Mouse (Mus musculus) embryonic facial prominence, embryonic 11.5 days (tissue): Measurements from ENCODE around the gene Eef1a1. TPM values are rescaled to one million over a fixed set of nuclear protein-coding genes. Genes with fewer than 3 reads are reported as not detected.

Experiments used
- ATAC-seq: fragments of 200-750 bp; cut with Nextera tagmentation; replicated peaks from 2 replicates; pipeline ENCODE4 v1.8.0; 2017; ENCODE audit warnings: low read depth; ENCODE audit not compliant: insufficient number of reproducible peaks, low FRiP score, low TSS enrichment
- DNase-seq: peaks from one replicate; pipeline ENCODE4 v3.0.0-alpha.2; 2015; ENCODE audit warnings: low spot score
- H3K27ac ChIP-seq: fragments of 300-500 bp; sonication (generic); replicated peaks from 2 replicates; pipeline ENCODE4 v1.5.1; 2014; ENCODE audit warnings: mild to moderate bottlenecking, low read depth, low read length, control low read depth
- H3K27me3 ChIP-seq: fragments of 300-500 bp; sonication (generic); 2 replicates; pipeline ENCODE4 v1.6.1; 2014; ENCODE audit warnings: mild to moderate bottlenecking, low read length, moderate library complexity, mixed read lengths; ENCODE audit not compliant: control insufficient read depth, insufficient read depth
- H3K36me3 ChIP-seq: fragments of 300-500 bp; sonication (generic); replicated peaks from 2 replicates; pipeline ENCODE4 v1.6.1; 2014; ENCODE audit warnings: low read depth, mild to moderate bottlenecking, low read length, moderate library complexity, mixed read lengths; ENCODE audit not compliant: control insufficient read depth, insufficient read depth
- H3K4me1 ChIP-seq: fragments of 300-500 bp; sonication (generic); 2 replicates; pipeline ENCODE4 v1.6.1; 2014; ENCODE audit warnings: low read length, mixed read lengths; ENCODE audit not compliant: control insufficient read depth, insufficient read depth
- H3K4me2 ChIP-seq: fragments of 300-500 bp; sonication (generic); 2 replicates; pipeline ENCODE4 v1.6.1; 2014; ENCODE audit warnings: low read depth, mild to moderate bottlenecking, control low read depth, low read length, moderate library complexity
- H3K4me3 ChIP-seq: fragments of 300-500 bp; sonication (generic); 2 replicates; pipeline ENCODE4 v1.5.1; 2014; ENCODE audit warnings: low read depth, low read length, control low read depth
- H3K9ac ChIP-seq: fragments of 300-500 bp; sonication (generic); replicated peaks from 2 replicates; pipeline ENCODE4 v1.6.1; 2014; ENCODE audit warnings: mild to moderate bottlenecking, control low read depth, low read length
- H3K9me3 ChIP-seq: fragments of 300-500 bp; sonication (generic); replicated peaks from 2 replicates; pipeline ENCODE4 v1.6.1; 2016; ENCODE audit warnings: mild to moderate bottlenecking, low read length, inconsistent platforms, mixed read lengths; ENCODE audit not compliant: control insufficient read depth
- WGBS: fragments of 180-500 bp; shearing (Covaris S2); extraction: QIAGEN DNeasy Blood & Tissue Kit; methylation state at CpG from one replicate; pipeline ENCODE4 v1.1.7; 2014; 5-methylcytosine and 5-hydroxymethylcytosine counted together
- polyA plus RNA-seq: library from polyadenylated mRNA; unstranded; fragments of >200 nt; fragmentation: Nextera tagmentation; extraction: Ambion mirVana; gene quantifications from 2 replicates; pipeline ENCODE4 v1.2.1, GENCODE M21; 2014

Gene Eef1a1
- polyA plus RNA-seq, 1 experiment from 2014 or later, result 5,291 TPM

- WGBS, result 93% methylated on average over 3 of the region's 3 CpGs
- H3K9me3 ChIP-seq, result no peaks in the 10 kb centered on the region
- no peak overlapping the region for H3K27ac ChIP-seq
- H3K4me2 ChIP-seq, result no peak overlapping the region
- H3K4me3 ChIP-seq, result no peak overlapping the region
- no peak for DNase-seq
- no peaks in the 10 kb centered on the region for H3K4me1 ChIP-seq
- no peak overlapping the region for H3K9ac ChIP-seq
- no peak for ATAC-seq
- no peaks in the 10 kb centered on the region; the same call in 1 of the 2 replicates for H3K36me3 ChIP-seq
- no peaks in the 10 kb centered on the region for H3K27me3 ChIP-seq
These were observed 23.2 kb downstream of the Eef1a1 start for GRCm38 (mm10) chr9:78465725-78466124.

- no peak overlapping the region for H3K9ac ChIP-seq
- ATAC-seq, result no peak
- no peaks in the 10 kb centered on the region for H3K27me3 ChIP-seq
- no peak for DNase-seq
- no peaks in the 10 kb centered on the region; the same call in none of the 2 replicates for H3K36me3 ChIP-seq
- H3K4me3 ChIP-seq, result no peak overlapping the region
- H3K27ac ChIP-seq, result no peak overlapping the region
- WGBS, result 94% methylated on average over 4 of the region's 4 CpGs
- H3K9me3 ChIP-seq, result no peaks in the 10 kb centered on the region
- H3K4me1 ChIP-seq, result no peaks in the 10 kb centered on the region
- no peak overlapping the region for H3K4me2 ChIP-seq
These were observed 25.6 kb downstream of the Eef1a1 start for GRCm38 (mm10) chr9:78463337-78463736.

GRCm38 (mm10) chr9:78457026-78457425, 31.9 kb downstream of the Eef1a1 start:
- Histone ChIP-seq H3K27ac (no peak overlapping the region), H3K4me1 (no peaks in the 10 kb centered on the region), H3K4me2 (no peak overlapping the region), H3K4me3 (no peak overlapping the region), H3K27me3 (no peaks in the 10 kb centered on the region), H3K36me3 (no peaks in the 10 kb centered on the region; the same call in none of the 2 replicates), H3K9me3 (no peaks in the 10 kb centered on the region), H3K9ac (no peak overlapping the region)
- WGBS, result 88% methylated on average over 8 of the region's 8 CpGs
- ATAC-seq, result no peak
- no peak for DNase-seq

GRCm38 (mm10) chr9:78451382-78451781, 37.6 kb downstream of the Eef1a1 start:
- no peak overlapping the region for H3K27ac ChIP-seq

GRCm38 (mm10) chr9:78450404-78450803, 38.5 kb downstream of the Eef1a1 start:
- Histone ChIP-seq H3K4me3 (no peak overlapping the region), H3K4me1 (no peaks in the 10 kb centered on the region), H3K9ac (no peak overlapping the region), H3K27me3 (no peaks in the 10 kb centered on the region; the same call in 1 of the 2 replicates), H3K4me2 (no peak overlapping the region), H3K9me3 (no peaks in the 10 kb centered on the region), H3K27ac (no peak overlapping the region), H3K36me3 (no peaks in the 10 kb centered on the region)
- ATAC-seq (no peak), DNase-seq (no peak)
- 75% methylated on average over 5 of the region's 5 CpGs for WGBS

More at GRCm38 (mm10) chr9:78451382-78451781, 37.6 kb downstream of the Eef1a1 start:
- H3K9ac ChIP-seq, result no peak overlapping the region
- DNase-seq (no peak), ATAC-seq (no peak)
- no peaks in the 10 kb centered on the region for H3K4me1 ChIP-seq
- H3K4me3 ChIP-seq, result no peak overlapping the region
- no peaks in the 10 kb centered on the region for H3K27me3 ChIP-seq
- WGBS, result 91% methylated on average over 4 of the region's 4 CpGs
- no peaks in the 10 kb centered on the region for H3K9me3 ChIP-seq
- H3K4me2 ChIP-seq, result no peak overlapping the region
- H3K36me3 ChIP-seq, result no peaks in the 10 kb centered on the region

- DNase-seq (peak; percentile 95), ATAC-seq (peak; percentile 89)
- H3K4me3 ChIP-seq, result peak within 1 kb of the TSS; percentile 97
- H3K27me3 ChIP-seq, result peaks cover 10% of the 10 kb centered on the region
- H3K27ac ChIP-seq, result peak within 1 kb of the TSS; percentile 72
- no peaks in the 10 kb centered on the region for H3K36me3 ChIP-seq
- H3K9ac ChIP-seq, result peak within 1 kb of the TSS; percentile 86
- no peaks in the 10 kb centered on the region for H3K9me3 ChIP-seq
- WGBS, result under 1% methylated on average over 96 of the region's 96 CpGs
- H3K4me1 ChIP-seq, result no peaks in the 10 kb centered on the region
- peak within 1 kb of the TSS; percentile 64 for H3K4me2 ChIP-seq
These were observed 40.7 kb downstream of the Eef1a1 start, which contains the start of the genes Mto1 and Gm17324 for GRCm38 (mm10) chr9:78447973-78448873. Mto1 (plus strand) TSS chr9:78448208. Gm17324 (minus strand) TSS chr9:78448786.

GRCm38 (mm10) chr9:78447606-78447972, 41.4 kb downstream of the Eef1a1 start:
- Histone ChIP-seq H3K9me3 (no peaks in the 10 kb centered on the region), H3K4me1 (peaks cover 3% of the 10 kb centered on the region; the same call in 1 of the 2 replicates), H3K9ac (peak overlapping the region; percentile 35; the same call in 1 of the 2 replicates), H3K27ac (no peak overlapping the region), H3K27me3 (peaks cover 16% of the 10 kb centered on the region), H3K4me3 (peak overlapping the region; percentile 97), H3K36me3 (no peaks in the 10 kb centered on the region), H3K4me2 (peak overlapping the region; percentile 48)
- no peak for DNase-seq
- 24% methylated on average over 9 of the region's 9 CpGs for WGBS
- ATAC-seq, result peak; percentile 29
